Mouse (Mus musculus) NIH3T3 (cell line): ENCODE data around the gene Rabl6.
A peak's percentile ranks its signal among the peaks of the same experiment; 100 is the strongest.

ENCODE experiments used
- DNase-seq: peaks from one replicate; pipeline ENCODE4 v3.0.0-alpha.2; 2012; ENCODE audit warnings: low read depth

Gene Rabl6

DNA sequence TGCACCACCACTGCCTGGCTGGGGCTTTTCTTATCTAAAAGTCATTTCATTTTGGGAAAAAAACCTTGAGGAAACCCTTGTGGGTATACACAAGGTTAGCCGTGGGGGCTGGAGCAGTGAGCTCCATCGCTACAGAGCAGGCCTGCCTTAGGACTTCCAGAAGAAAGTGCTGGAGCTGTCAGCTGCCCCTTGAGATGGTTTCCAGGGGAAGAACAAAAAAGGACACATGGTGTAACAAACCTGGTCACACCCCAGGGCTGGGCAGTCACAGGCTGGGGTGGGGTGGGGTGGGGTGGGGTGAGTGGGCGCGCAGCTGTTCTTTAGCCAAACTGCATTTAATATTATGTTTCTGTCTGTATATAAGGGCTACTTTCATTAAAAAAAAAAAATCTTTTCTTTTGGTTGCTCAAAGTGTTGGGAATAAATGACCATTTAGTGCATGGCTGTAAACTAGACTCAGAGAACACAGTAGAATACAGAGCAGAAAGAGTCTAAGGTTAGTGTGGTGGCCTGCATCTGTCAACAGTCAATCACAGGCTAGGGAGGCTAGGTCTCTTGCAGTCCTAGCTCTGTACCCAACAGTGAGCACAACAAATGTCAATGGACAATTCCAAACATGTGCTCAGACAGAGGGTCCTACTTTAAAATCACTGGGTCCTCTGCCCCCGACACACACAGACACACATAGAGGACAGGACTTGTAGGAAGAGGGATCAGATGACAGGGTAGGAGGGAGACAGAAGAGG lies 11.4 kb downstream of the Rabl6 start:
- DNase-seq = no peak

DNA sequence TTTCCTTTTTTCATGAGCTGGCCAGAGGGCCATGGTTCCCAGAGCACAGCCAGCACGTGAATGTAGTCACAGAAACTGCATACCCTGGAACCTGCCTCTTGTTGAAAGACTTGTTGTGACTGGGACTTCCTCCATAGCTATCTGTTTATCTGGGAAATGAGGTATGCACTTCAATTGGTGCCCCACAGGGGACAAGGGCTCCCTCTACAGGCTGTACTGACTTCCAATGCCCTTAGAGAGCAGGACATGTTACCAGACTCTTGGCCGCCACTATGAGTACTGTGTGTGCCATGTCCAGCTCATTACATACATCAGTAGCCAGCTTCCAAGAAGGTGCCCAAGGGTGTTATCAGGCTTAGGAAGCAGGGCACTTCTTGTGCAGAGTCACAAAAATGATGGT lies 16.5 kb downstream of the Rabl6 start:
- DNase-seq = peak; percentile 57

DNA sequence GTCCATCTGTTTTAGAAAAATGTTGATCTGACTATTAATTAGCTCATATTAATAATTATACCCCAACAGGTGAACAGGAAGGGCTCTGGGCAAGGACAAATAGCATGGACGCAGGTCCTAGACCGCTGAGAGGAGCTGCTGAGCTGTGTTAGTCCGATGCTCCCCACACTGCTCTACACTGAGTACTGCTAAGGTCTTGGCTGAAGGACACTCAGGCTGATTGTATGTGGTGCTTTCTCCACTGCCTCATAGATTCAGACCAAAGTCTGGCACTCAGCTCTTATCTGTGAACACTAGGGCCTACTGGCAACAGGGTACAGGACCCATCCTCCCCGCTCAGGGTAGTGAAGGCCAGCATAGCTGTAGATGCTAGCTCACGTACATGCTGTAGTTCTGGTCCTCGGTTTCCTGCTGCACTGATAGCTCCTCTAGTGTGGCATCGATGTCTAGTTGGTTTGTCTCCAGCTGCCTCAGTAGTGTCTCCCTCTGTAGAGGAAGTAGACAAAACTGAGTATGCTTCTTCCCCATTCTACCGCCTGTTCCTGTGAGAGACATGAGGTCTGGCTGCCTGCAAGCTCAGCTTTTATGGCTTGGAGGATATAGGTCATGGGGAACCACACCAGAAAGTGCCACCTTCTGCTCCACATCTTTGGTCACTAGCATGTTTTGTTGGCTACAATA lies 20.0 kb downstream of the Rabl6 start:
- no peak for DNase-seq

DNA sequence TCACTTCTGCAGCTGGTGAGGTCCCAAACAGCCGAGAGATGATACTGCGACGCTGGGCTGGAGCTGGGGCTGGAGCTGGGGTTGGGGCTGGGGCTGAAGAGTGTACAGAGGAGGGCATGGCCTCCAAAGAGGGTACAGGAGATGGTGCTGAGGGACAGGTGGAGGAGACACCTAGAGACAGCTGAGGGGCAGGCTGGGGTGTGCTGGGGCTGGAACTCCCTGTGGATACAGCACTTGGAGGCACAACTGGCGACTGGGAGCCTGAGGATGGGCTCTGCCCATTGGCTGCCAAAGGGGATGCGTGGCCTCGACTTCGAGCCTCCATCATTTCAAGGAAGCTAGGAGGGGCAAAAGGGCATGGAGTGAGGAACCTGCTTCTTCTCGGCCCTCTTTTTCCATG lies 21.0 kb downstream of the Rabl6 start:
- DNase-seq = no peak

DNA sequence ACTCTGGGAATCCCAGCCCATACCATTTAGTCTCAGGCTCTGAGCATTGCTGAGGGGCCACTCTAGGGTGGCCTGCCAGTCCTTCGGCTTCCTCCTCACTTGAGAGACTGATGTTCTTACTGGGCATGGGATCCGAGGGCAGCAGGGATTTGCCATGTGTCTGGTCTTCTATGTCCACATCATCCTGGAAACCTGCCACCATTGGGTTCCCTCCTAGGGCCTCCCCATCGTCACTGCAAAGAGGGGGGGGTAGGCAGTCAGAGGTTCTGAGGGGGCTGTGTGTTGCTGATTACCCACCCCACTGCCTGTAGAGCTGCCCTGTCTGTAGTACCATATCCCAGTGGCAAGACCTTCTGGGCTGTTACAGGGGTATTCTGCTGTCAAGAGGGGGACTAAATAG lies 22.7 kb downstream of the Rabl6 start:
- no peak for DNase-seq

DNA sequence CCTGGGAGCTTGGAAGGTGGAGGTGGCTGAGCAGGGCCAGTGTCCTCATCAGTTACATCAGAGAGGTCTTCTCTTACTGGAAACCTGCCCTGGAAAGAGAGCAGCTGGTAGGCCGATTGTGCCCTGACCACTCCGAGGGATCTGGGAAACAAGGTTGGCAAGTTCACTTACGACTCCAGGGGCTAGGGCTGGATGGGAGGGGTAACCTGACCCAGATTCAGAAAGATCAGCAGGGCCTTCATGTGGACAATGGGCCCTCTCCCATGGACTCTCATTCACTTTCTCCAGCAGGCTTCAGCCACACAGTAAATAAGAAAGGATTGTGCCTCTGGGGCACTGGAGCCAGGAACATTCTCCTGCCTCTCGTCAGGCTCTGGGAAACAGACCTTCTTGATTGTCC lies 23.5 kb downstream of the Rabl6 start:
- DNase-seq = no peak

DNA sequence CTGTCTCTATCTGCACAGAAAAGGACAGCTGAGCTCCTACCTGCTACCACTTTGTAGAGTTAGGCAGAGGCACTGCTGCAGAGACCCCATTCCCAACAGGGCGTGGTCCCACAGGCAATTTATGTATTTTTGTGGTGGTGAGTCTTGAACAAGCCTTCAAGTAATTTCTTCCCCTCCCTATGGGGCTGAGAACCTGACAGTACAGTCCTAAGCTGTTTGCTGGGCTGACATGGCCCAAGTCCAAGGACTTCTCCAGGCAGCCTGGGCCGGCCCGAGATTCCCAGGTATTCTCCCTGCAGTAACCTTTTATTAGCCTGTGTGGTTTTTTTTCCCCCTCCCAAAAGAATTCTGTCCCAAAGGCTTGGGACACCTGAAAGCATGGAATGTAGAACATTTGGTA lies 24.2 kb downstream of the Rabl6 start:
- DNase-seq = no peak

DNA sequence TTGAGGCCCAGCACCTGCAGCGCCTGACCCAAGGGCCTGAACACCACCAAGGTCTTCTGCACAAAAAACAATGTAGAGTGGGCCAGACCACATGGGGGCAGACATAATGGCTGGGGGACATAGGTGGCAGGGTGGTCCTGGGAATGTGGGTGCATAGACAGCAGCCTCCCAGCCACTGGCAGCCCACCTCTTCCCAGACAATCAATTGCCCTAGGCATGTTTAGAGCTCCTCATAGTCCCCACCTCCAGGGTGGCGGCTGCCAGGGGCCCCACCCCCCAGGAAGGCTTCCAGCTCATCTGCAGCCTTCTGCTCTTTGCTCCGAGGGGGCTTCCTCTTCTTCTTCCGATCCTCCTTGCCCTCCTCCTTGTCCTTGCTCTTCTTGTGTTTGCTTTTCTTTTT lies 24.8 kb downstream of the Rabl6 start:
- no peak for DNase-seq

DNA sequence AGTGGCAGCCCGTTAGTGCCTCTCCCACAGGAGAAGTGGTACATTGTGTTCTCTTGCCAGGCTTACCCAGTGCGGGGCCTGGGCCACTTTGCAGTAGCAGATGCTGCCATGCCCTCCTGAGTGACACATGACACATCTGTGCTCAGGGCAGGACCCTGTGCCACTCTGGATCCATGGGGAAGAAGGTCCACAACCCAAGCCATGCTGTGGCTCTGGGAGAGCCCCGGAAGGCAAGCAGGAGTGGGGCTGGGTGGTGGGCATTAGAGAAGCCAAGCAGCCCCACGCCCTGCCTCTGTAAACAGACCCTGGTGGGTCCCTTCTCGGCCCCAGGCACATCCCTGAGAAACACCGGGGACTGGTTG lies 25.2 kb downstream of the Rabl6 start:
- DNase-seq = no peak

DNA sequence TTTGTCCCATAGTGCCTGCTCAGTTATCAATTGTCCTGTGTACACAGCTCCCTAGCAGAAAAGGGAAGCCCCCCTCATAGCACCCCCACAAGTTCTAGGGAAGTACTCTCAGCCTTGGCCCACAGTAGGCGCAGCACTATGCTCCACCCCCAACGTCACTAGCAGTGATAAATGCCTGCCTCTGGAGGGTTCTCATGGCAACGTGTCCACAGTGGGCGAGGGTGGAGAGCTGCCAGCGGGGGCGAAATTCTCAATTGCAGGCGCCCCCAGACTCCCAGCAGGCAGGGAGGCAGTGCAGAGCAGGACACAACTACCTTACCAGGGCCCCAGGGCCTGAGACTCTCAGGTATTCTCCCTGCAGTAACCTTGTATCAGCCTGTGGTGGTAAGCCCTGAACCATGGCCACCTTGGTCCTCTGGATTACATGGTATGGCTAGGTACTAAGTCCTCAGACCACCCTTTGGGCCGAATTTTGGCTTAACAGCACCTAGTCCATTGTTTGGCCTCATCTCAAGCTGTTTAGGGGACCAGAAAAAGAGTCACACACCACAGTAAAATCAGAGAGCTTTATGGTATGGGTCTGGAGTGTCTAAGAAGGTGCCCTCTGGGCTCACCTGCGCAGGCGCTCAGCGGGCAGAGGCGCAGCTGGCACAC lies 25.7 kb downstream of the Rabl6 start:
- DNase-seq = no peak

DNA sequence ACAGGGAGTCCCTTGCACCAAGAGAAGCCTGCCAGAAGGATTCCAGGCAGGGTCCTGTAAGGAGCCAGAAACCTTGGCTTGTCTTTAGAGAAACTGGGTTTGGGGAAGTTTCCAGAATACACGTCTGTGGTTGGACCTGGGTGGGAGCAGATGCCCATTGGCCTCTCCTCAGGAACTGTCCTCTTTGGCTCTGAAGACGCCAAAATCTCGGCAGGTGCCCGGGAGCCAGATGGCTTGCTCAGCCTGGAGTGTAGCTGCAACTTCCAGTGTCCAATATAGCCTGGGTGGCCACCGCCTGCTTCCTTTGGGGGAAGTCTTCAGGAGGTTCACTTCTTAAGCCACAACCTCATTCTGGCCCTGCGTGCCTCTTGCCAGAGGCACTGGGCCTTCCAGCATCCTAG lies 26.4 kb downstream of the Rabl6 start:
- DNase-seq = peak; percentile 13

DNA sequence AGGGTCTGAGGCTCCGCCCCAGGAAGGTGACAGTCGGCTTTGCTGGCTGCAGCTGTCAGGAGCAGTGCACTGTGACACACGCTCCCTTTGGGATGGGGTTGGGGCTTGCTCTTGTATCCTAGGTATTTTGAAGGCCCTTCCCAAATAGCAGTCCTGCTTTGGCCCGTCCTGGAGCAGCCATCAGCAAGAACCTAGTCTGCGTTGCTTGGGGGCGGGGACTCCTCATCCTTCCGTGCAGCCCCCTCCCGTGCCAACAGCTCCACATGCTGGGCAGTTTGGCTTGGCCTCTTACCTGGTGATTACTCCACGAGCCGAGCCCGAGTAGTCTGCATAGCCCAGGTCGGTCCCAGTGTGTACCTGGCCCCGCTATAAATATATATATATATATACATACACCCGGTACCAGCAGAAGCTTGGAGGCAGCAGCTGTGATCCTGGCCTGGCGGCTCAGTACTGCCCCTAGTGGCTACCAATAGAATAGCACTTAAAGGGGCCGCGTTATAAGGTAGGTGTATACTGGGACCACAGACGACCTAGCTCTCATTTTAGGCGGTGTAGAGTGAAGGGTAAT lies 26.9 kb downstream of the Rabl6 start, which contains the start of gene Ajm1:
TSS of gene Ajm1 (minus strand) at position 464 of the 571 bp plus-strand sequence.
- peak; percentile 85 for DNase-seq

DNA sequence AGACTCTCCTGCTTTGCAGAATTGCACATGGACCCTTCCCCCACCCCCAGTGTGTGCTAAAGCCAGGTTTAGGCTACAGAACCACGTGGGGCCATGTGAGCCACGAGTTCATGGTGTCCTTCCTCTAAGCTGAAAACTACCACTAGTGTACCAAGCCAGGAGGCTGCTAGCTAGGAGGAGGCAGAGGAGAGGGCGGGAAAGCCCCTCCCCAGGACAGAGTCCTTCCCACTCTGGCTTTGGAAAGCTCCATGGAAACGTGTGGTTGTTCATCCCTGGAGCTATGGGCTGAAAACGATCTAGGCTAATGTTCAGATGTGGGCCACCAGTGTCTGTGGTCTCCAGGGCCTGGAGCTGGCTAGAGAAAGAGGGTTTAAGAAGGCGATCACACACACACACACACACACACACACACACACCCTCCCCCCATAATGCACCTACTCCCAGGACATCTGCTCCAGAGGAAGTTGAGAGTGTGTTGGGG lies 27.7 kb downstream of the Rabl6 start:
- DNase-seq = peak; percentile 44

DNA sequence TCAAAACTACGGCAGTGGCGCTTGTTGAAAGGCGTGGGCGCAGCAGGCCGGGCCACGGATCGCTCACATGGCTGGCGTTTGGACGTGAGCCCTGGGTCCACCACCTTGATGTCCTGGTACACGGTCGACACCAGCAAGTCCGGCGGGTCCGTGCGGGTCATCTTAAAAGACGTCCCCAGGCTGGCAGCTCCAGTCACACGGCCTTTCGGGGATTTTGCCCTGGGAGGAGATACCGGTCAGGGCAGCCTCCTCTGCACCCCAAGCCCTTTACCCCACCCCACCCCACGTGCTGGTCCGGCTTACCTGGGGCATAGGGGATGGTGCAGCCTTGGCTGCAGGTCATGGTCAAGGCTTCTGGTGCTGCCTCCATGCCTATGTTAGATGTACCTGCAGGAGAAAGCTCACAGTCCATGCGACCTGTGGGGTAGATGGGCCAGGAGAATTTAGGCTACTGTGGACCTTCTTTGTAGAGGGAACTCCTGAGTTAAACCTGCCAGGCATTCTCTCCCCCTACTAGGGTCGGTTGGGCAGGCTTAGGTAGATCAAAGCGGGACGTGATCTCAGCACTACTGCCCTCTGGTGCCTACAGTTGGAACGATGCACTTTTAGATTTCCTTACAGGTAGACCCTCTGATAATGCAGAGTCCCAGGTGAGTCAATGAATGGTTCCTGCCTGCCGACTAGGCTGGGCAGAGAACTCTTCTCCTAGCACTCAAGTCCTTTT lies 28.4 kb downstream of the Rabl6 start:
- DNase-seq = peak; percentile 55

DNA sequence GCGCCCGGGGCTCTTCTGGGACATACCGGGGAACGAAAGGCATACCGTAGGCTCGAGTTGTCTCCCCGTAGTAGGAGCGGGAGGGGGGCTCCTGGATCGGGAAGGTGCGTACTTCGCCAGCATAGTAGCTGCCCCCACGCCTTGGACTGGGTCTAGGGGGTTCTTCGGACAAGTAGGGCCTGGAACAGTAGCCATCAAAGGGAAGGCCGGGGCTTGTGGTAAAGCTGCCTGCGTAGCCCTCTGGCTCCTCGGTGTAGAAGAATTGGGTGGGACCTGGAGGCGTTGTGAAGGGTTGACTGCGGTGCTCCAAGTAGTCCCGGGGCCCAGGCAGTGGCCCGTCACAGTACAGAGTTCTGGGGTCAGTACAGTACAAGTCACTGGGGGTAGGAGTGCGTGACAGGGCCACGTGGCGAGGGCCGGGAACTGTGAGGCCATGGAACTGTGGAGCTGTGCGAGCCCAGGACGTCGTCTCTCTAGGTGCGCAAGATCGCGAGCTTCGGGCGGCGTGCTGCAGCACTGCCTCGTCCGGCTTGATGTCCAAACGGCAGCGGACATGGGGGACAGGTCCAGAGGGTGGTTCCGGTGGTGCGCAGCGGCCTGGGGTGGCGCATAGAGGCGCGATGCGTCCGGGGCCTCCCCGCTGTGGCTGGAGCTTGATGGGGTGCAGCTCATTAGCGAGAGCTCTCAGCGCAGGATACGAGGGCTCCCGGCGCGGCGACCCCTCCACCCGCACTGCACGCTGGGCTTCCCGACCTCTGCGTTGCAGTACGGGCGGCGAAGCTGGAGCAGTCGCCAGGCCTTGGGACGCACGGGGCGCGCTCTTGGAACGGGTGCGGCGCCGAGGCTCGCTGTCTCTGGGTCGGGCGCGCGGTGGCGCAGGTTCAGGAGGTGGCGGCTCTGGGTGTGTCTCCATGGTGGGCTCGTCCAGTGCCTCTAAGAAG lies 29.3 kb downstream of the Rabl6 start:
- no peak for DNase-seq

DNA sequence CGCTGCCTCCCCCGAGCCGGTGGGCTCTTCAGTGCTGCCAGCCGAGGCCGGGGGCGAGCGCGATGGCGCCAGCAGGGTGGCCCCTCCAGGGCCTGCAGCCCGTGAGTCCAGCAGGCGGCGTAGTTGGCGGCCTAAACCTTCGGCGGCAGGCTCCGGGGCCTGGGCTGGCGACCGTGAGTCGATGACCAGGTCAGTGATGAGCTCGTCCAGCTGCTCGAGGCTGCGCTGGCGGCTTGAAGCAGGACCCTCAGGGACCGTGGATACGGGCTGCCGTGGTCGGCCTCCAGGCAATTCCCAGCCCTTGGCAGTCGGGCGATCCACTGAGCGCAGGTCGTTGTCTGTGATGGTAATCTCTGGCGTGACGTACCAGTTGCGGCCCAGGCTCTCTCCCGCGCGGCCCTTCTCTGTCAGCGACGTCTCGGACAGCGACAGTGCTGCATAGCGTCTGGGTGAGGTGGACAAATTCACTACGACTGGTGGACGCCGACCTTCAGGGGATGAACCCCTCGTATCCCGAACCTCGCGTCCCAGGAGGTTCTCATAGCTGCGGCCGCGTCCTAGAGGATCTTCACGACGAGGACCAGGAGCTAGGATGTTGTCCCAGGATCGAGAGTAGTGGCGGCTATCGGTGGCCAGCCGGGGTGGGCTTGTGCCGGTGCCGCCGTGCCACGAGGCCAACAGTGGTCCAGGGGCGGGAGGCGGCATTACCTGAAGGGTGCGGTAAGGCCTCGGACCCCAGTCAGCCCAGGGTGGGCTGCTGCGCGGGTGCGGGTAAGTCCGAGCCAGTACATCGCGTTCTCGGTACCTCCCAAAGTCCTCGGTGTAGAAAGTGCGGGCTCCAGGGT lies 30.1 kb downstream of the Rabl6 start:
- DNase-seq = no peak

DNA sequence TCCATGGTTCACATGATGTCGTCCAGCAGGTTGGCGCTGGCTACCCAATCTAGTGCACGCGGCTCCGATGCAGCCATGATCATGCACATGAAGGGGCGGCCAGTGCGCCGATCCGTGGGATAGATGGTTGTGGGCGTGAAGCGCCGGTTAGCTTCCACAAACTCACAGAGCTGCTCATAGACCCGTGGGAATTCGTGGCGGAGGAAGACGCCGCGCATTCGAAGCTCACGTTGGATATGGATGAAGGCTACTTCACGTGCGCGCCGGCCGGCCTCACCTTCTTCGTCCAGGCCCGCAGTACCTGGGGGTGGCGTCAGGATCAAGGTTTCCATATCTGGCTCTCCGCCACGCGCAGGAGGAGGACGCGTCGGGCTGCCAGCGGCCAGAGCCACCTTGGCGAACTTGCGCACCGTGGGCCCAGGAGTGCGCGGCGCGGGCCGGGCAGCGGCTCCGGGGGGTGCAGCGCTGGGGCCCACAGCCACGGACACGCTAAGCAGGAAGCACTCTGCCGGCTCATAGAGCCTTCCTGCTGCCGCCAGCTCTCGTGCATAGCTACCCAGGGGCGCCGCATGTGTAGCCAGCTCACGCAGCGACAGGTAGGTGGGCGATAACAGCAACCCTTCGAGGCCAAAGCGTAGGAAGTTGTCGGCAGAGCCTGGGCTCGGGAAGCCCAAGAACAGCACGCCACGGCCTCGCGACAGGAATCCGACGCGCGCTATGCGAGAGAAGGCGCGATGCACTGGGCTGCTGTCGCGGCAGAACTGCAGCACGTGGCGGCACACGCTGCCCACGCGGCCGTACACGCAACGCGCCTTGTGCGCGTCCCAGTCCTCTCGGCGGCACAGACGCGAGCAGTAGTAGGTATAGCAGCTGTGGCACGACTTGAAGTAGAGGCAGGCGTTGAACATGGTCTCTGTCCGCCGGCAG lies 31.1 kb downstream of the Rabl6 start:
- DNase-seq = no peak

DNA sequence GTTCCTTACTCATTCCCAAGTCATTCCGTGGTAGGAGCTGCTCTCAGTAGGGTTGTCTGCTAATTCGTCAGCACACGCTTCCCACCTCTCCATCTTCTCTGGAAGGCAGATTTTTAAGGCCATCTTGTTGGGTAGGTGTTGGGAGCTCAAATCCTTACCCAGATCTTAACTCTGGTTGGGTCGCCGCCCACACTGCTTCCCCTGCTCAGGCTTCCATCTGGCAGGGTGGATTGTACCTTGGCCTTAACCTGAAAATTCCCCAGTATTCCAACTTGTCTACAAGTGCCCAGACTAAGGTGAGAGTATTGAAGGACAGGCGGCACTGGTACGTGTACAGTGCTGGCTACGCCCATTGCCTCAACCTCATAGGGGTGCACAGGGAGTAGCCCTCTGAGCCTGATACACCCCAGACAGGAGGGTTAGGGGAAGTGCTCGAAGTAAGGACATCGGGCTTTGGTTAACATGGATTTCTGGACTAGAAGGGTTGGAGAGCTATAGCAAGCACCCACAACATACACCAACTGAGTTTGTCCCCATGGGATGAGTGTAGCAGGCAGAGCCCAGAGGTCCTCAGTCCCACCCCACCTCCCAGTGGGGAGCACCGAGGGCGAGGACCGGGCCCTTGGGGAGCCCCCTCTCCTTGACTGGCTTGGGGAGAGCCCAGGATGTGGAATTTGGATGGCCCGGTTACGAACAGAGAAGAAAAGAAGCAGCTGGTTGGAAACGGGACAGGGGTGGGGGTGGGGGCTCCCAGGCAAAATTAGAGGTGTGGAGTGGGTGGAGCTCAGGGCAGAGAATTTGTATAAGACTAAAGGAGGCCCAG lies 32.1 kb downstream of the Rabl6 start:
- no peak for DNase-seq
